In genomic region chr7:48131820-48132219, GRCm38 (mm10) we compare ENCODE assay signal across 8 mouse cellular contexts. TPM values are rescaled to one million over a fixed set of nuclear protein-coding genes. Genes with fewer than 3 reads are reported as not detected.
DNase-seq lines count a peak whose midpoint lies in the region; ATAC-seq and TF ChIP-seq lines count a peak whose summit lies in the region.
"Not testable (repeated sequence)": the region's sequence is repeated elsewhere in the genome, so short reads cannot be mapped to it uniquely, and the experiment has no call there.

No protein-coding gene starts in this region.

- ATAC-seq in forebrain, embryonic 16.5 days; kidney, embryonic 16.5 days (ENCODE audit: low FRiP score, low TSS enrichment); liver, postnatal 0 days; stomach, embryonic 16.5 days (ENCODE audit: insufficient read depth, low FRiP score): not testable (repeated sequence)

- H3K9ac ChIP-seq in forebrain, embryonic 16.5 days (replicated peaks; ENCODE audit: low read depth, low read length), result not testable (repeated sequence)
- H3K9ac ChIP-seq in kidney, embryonic 16.5 days (replicated peaks; ENCODE audit: low read length), result peak overlapping the region; percentile 72
- peak overlapping the region; percentile 40; the same call in 1 of the 2 replicates for H3K9ac ChIP-seq in liver, postnatal 0 days (replicated peaks)
- H3K9ac ChIP-seq in stomach, embryonic 16.5 days (ENCODE audit: low read length), result peak overlapping the region; percentile 69

- H3K27me3 ChIP-seq in embryonic facial prominence, embryonic 10.5 days (replicated peaks; ENCODE audit: low read depth, poor library complexity, severe bottlenecking); forebrain, embryonic 16.5 days (replicated peaks; ENCODE audit: control insufficient read depth, insufficient read depth, low read length); hindbrain, embryonic 10.5 days (ENCODE audit: insufficient read depth, poor library complexity, severe bottlenecking); kidney, embryonic 16.5 days (ENCODE audit: insufficient read depth, low read length); liver, postnatal 0 days (ENCODE audit: insufficient read depth, low read length); stomach, embryonic 16.5 days (ENCODE audit: control insufficient read depth, insufficient read depth, low read length): not testable (repeated sequence)

- not testable (repeated sequence) for H3K4me1 ChIP-seq in embryonic facial prominence, embryonic 10.5 days; forebrain, embryonic 16.5 days (replicated peaks; ENCODE audit: control insufficient read depth, insufficient read depth, low read length); hindbrain, embryonic 10.5 days (replicated peaks); kidney, embryonic 16.5 days (ENCODE audit: insufficient read depth, low read length); liver, postnatal 0 days (ENCODE audit: insufficient read depth); stomach, embryonic 16.5 days (ENCODE audit: control insufficient read depth, insufficient read depth, low read length)

- TF ChIP-seq EP300 in liver, postnatal 0 days (IDR thresholded peaks at IDR 0.05; ENCODE audit: low read depth), result not testable (repeated sequence)

- not testable (repeated sequence) for TF ChIP-seq CTCF in liver, postnatal 0 days (IDR thresholded peaks at IDR 0.05; ENCODE audit: low read depth)

- DNase-seq in MEL-GATA-1-ER (ENCODE audit: extremely low read depth, low read depth), result peak; percentile 4
- peak; percentile 36 for DNase-seq in embryonic facial prominence, embryonic 10.5 days (ENCODE audit: low spot score)
- peak; percentile 44 for DNase-seq in hindbrain, embryonic 10.5 days (ENCODE audit: low spot score)
- DNase-seq in liver, postnatal 0 days, result not testable (repeated sequence)
- DNase-seq in naive thymus-derived CD4-positive, alpha-beta T cell, adult 2 months (ENCODE audit: low read depth), result peak; percentile 11

- peak overlapping the region; percentile 84 for H3K27ac ChIP-seq in embryonic facial prominence, embryonic 10.5 days (replicated peaks)
- peak overlapping the region; percentile 66; the same call in 1 of the 2 replicates for H3K27ac ChIP-seq in forebrain, embryonic 16.5 days (ENCODE audit: low read length)
- H3K27ac ChIP-seq in hindbrain, embryonic 10.5 days, result peak overlapping the region; percentile 85
- peak overlapping the region; percentile 89 for H3K27ac ChIP-seq in kidney, embryonic 16.5 days (ENCODE audit: low read length)
- H3K27ac ChIP-seq in liver, postnatal 0 days (ENCODE audit: low read depth), result not testable (repeated sequence)
- peak overlapping the region; percentile 90 for H3K27ac ChIP-seq in stomach, embryonic 16.5 days (ENCODE audit: low read length)

- H3K9me3 ChIP-seq in embryonic facial prominence, embryonic 10.5 days; forebrain, embryonic 16.5 days (ENCODE audit: control insufficient read depth, low read length); hindbrain, embryonic 10.5 days; kidney, embryonic 16.5 days (ENCODE audit: low read length); liver, postnatal 0 days (ENCODE audit: low read length); stomach, embryonic 16.5 days (replicated peaks; ENCODE audit: control insufficient read depth, low read length): not testable (repeated sequence)

- WGBS in embryonic facial prominence, embryonic 10.5 days, result 1% methylated on average over 11 of the region's 14 CpGs
- under 1% methylated on average over 10 of the region's 14 CpGs for WGBS in forebrain, embryonic 16.5 days
- WGBS in hindbrain, embryonic 10.5 days, result 2% methylated on average over 11 of the region's 14 CpGs
- WGBS in kidney, embryonic 16.5 days, result 3% methylated on average over 10 of the region's 14 CpGs
- WGBS in liver, postnatal 0 days (ENCODE audit: insufficient replicate concordance), result 4% methylated on average over 10 of the region's 14 CpGs
- under 1% methylated on average over 10 of the region's 14 CpGs for WGBS in stomach, embryonic 16.5 days

- not testable (repeated sequence) for H3K36me3 ChIP-seq in embryonic facial prominence, embryonic 10.5 days (replicated peaks); forebrain, embryonic 16.5 days (ENCODE audit: control insufficient read depth, insufficient read depth); hindbrain, embryonic 10.5 days; kidney, embryonic 16.5 days (ENCODE audit: insufficient read depth, low read length); liver, postnatal 0 days (replicated peaks; ENCODE audit: insufficient read depth, low read length); stomach, embryonic 16.5 days (ENCODE audit: control insufficient read depth, insufficient read depth, low read length)

- H3K4me3 ChIP-seq in embryonic facial prominence, embryonic 10.5 days, result peak overlapping the region; percentile 51
- peak overlapping the region; percentile 43 for H3K4me3 ChIP-seq in forebrain, embryonic 16.5 days (replicated peaks; ENCODE audit: low read length)
- peak overlapping the region; percentile 49 for H3K4me3 ChIP-seq in hindbrain, embryonic 10.5 days
- H3K4me3 ChIP-seq in kidney, embryonic 16.5 days (ENCODE audit: low read length), result peak overlapping the region; percentile 49
- H3K4me3 ChIP-seq in liver, postnatal 0 days (ENCODE audit: low read depth, low read length), result peak overlapping the region; percentile 36
- peak overlapping the region; percentile 49 for H3K4me3 ChIP-seq in stomach, embryonic 16.5 days (replicated peaks; ENCODE audit: low read length)

- H3K4me2 ChIP-seq in forebrain, embryonic 16.5 days (ENCODE audit: low read length), result peak overlapping the region; percentile 57
- H3K4me2 ChIP-seq in kidney, embryonic 16.5 days (replicated peaks; ENCODE audit: low read depth, low read length), result peak overlapping the region; percentile 51
- peak overlapping the region; percentile 62; the same call in 1 of the 2 replicates for H3K4me2 ChIP-seq in liver, postnatal 0 days (ENCODE audit: low read depth, low read length)
- H3K4me2 ChIP-seq in stomach, embryonic 16.5 days (ENCODE audit: low read depth, low read length), result peak overlapping the region; percentile 51

RNA-seq across cellular contexts. Expression of gene Mrgprb5, which starts 37.0 kb away (rescaled TPM):
- polyA plus RNA-seq in embryonic facial prominence, embryonic 10.5 days (2016; fragmentation: Nextera tagmentation; extraction: Ambion mirVana), result not detected in 2 replicates
- polyA plus RNA-seq in forebrain, embryonic 16.5 days (2015; fragmentation: Nextera tagmentation; extraction: Ambion mirVana), result not detected in 2 replicates
- polyA plus RNA-seq in hindbrain, embryonic 10.5 days (2016; fragmentation: Nextera tagmentation; extraction: Ambion mirVana), result not detected in 2 replicates
- not detected in 2 replicates for polyA plus RNA-seq in kidney, embryonic 16.5 days (2015; fragmentation: Nextera tagmentation; extraction: Ambion mirVana)
- polyA plus RNA-seq in liver, postnatal 0 days (2015; fragmentation: Nextera tagmentation; extraction: Ambion mirVana), result not detected in 2 replicates
- polyA plus RNA-seq in stomach, embryonic 16.5 days (2015; fragmentation: Nextera tagmentation; extraction: Ambion mirVana), result not detected in 2 replicates
